Mouse (Mus musculus) liver, embryonic 12.5 days (tissue): Measurements from ENCODE around the gene Vmn1r72. TPM values are rescaled to one million over a fixed set of nuclear protein-coding genes. Genes with fewer than 3 reads are reported as not detected.
"Not testable (repeated sequence)": the region's sequence is repeated elsewhere in the genome, so short reads cannot be mapped to it uniquely, and the experiment has no call there.

Experiments used
- ATAC-seq: fragments of 200-750 bp; cut with Nextera tagmentation; 2 replicates; pipeline ENCODE4 v1.8.0; 2017; ENCODE audit warnings: moderate number of reproducible peaks, mild to moderate bottlenecking, moderate library complexity
- H3K27ac ChIP-seq: fragments of 300-500 bp; sonication (generic); 2 replicates; pipeline ENCODE4 v1.5.1; 2016; ENCODE audit warnings: mild to moderate bottlenecking
- H3K27me3 ChIP-seq: fragments of 300-500 bp; sonication (generic); replicated peaks from 2 replicates; pipeline ENCODE4 v1.6.1; 2016; ENCODE audit warnings: mild to moderate bottlenecking, moderate library complexity
- H3K36me3 ChIP-seq: fragments of 300-500 bp; sonication (generic); 2 replicates; pipeline ENCODE4 v1.6.1; 2016; ENCODE audit warnings: mild to moderate bottlenecking, moderate library complexity
- H3K4me1 ChIP-seq: fragments of 300-500 bp; sonication (generic); 2 replicates; pipeline ENCODE4 v1.6.1; 2016
- H3K4me2 ChIP-seq: fragments of 300-500 bp; sonication (generic); 2 replicates; pipeline ENCODE4 v1.6.1; 2016; ENCODE audit warnings: mild to moderate bottlenecking, moderate library complexity
- H3K4me3 ChIP-seq: fragments of 300-500 bp; sonication (generic); 2 replicates; pipeline ENCODE4 v1.5.1; 2016; ENCODE audit warnings: mild to moderate bottlenecking, moderate library complexity
- H3K9ac ChIP-seq: fragments of 300-500 bp; sonication (generic); 2 replicates; pipeline ENCODE4 v1.6.1; 2016; ENCODE audit warnings: mild to moderate bottlenecking, moderate library complexity
- H3K9me3 ChIP-seq: fragments of 300-500 bp; sonication (generic); replicated peaks from 2 replicates; pipeline ENCODE4 v1.6.1; 2016; ENCODE audit warnings: mild to moderate bottlenecking, moderate library complexity
- WGBS: fragments of 180-500 bp; shearing (Covaris S2); methylation state at CpG from one replicate; pipeline ENCODE4 v1.1.7; 2016; ENCODE audit not compliant: insufficient replicate concordance; 5-methylcytosine and 5-hydroxymethylcytosine counted together
- polyA plus RNA-seq: library from polyadenylated mRNA; unstranded; fragments of >200 nt; fragmentation: Nextera tagmentation; extraction: Ambion mirVana; gene quantifications from 2 replicates; pipeline ENCODE4 v1.2.1, GENCODE M21; 2016

Gene Vmn1r72
- polyA plus RNA-seq: not detected in 2 replicates

- H3K4me1 ChIP-seq, H3K9me3 ChIP-seq, H3K27ac ChIP-seq, H3K27me3 ChIP-seq, H3K9ac ChIP-seq, H3K4me3 ChIP-seq, H3K4me2 ChIP-seq, H3K36me3 ChIP-seq, ATAC-seq: not testable (repeated sequence)
Observed at GRCm38 (mm10) chr7:11680047-11680446, at the start of gene Vmn1r72. Gene Vmn1r72 (minus strand): TSS chr7:11680147.

- H3K4me1 ChIP-seq, H3K36me3 ChIP-seq, H3K9ac ChIP-seq, H3K4me2 ChIP-seq, H3K27ac ChIP-seq, H3K27me3 ChIP-seq, ATAC-seq, H3K4me3 ChIP-seq, H3K9me3 ChIP-seq: not testable (repeated sequence)
- 6% methylated on average over 8 of the region's 8 CpGs for WGBS
Observed at GRCm38 (mm10) chr7:11617082-11617481, 62.9 kb downstream of the Vmn1r72 start.

Other genes with a start within 250 kb of the Vmn1r72 start
- gene Zscan4-ps2, start 165.8 kb downstream of the Vmn1r72 start, polyA plus RNA-seq: not detected in 2 replicates
- gene Zscan4-ps3, start 70.8 kb downstream of the Vmn1r72 start, polyA plus RNA-seq: not detected in 2 replicates
- not detected in 2 replicates for gene Vmn1r73, start 50.1 kb upstream of the Vmn1r72 start, polyA plus RNA-seq
- not detected in 2 replicates for gene Vmn1r74, start 153.8 kb upstream of the Vmn1r72 start, polyA plus RNA-seq
- not detected in 2 replicates for gene Vmn1r75, start 194.5 kb upstream of the Vmn1r72 start, polyA plus RNA-seq